Mouse (Mus musculus): ENCODE data around the gene Hmgb1.

DNA sequence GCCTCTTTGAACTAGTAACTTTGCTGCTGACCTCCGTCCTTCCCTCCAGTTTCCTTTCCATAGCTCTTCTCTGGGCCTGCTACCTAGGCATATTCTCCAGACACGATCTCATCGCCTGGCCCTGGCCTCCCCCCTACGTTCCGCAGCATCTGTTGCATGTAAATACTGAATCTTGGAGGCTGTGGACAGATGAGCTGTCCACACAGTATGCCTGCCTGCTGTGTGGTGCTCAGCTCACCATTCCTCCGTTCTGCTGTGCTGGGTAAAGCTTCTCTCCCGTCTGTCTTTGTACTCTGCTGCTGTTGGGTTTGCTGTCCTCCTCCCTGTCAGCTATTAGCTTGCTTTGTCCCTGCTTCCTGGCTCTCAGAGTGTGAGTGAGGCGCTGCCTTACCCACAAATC is 21.0 kb upstream of the Hmgb1 start:
- no peak for TF ChIP-seq CTCF (IDR thresholded peaks at IDR 0.05; ENCODE audit: borderline replicate concordance, extremely low read depth, insufficient read depth, insufficient read length)
- TF ChIP-seq POLR2A (IDR thresholded peaks at IDR 0.05; ENCODE audit: borderline replicate concordance, extremely low read depth, insufficient read depth, insufficient read length, poor library complexity, severe bottlenecking) = no peak
